Comparison of ENCODE assay signal across 17 mouse cellular contexts in genomic region chr16:94588974-94589373, GRCm38 (mm10). TPM values are rescaled to one million over a fixed set of nuclear protein-coding genes. Genes with fewer than 3 reads are reported as not detected.
DNase-seq lines count a peak whose midpoint lies in the region; ATAC-seq and TF ChIP-seq lines count a peak whose summit lies in the region.
"Had no signal": no experiment of that assay in that cellular context is flagged by ENCODE, and none has a peak within 500 bp of the region (broad histone marks: within the 10 kb centered on the region; RNA-seq: fewer than 3 reads in every experiment).

No protein-coding gene starts in this region.

- no peak overlapping the region for H3K9ac ChIP-seq in kidney, postnatal 0 days (ENCODE audit: low read depth, low read length)
- no peak overlapping the region for H3K9ac ChIP-seq in kidney, embryonic 14.5 days (ENCODE audit: low read depth, low read length)
- no peak overlapping the region for H3K9ac ChIP-seq in CH12.LX (ENCODE audit: insufficient read depth, low read depth)
- H3K9ac ChIP-seq: embryonic facial prominence, embryonic 12.5 days; heart, embryonic 13.5 days had no signal

- no peaks in the 10 kb centered on the region for H3K9me3 ChIP-seq in kidney, postnatal 0 days (replicated peaks; ENCODE audit: low read length)
- H3K9me3 ChIP-seq in kidney, embryonic 14.5 days (ENCODE audit: control insufficient read depth, low read length), result no peaks in the 10 kb centered on the region
- H3K9me3 ChIP-seq in CH12.LX (replicated peaks; ENCODE audit: low read length), result no peaks in the 10 kb centered on the region
- H3K9me3 ChIP-seq in megakaryocyte, embryonic 14.5 days, result no peaks in the 10 kb centered on the region
- H3K9me3 ChIP-seq: embryonic facial prominence, embryonic 12.5 days; heart, embryonic 13.5 days; hindbrain, embryonic 10.5 days had no signal

- H3K27ac ChIP-seq in kidney, postnatal 0 days, result peak overlapping the region; percentile 20; the same call in 1 of the 2 replicates
- no peak overlapping the region for H3K27ac ChIP-seq in kidney, embryonic 14.5 days (ENCODE audit: low read depth, low read length)
- peak overlapping the region; percentile 53 for H3K27ac ChIP-seq in CH12.LX (ENCODE audit: insufficient read depth, low read depth)
- H3K27ac ChIP-seq: embryonic facial prominence, embryonic 12.5 days; heart, embryonic 13.5 days; hindbrain, embryonic 10.5 days had no signal

- H3K79me2 ChIP-seq in CH12.LX (replicated peaks; ENCODE audit: control insufficient read depth, extremely low read depth, insufficient read depth, poor library complexity, severe bottlenecking), result peaks cover 95% of the 10 kb centered on the region

- H3K4me2 ChIP-seq in kidney, postnatal 0 days (ENCODE audit: low read length), result no peak overlapping the region
- H3K4me2 ChIP-seq in kidney, embryonic 14.5 days (replicated peaks; ENCODE audit: low read depth, low read length), result no peak overlapping the region
- H3K4me2 ChIP-seq in CH12.LX (ENCODE audit: insufficient read depth, low read depth, poor library complexity, severe bottlenecking), result peak overlapping the region; percentile 39
- H3K4me2 ChIP-seq: embryonic facial prominence, embryonic 12.5 days; heart, embryonic 13.5 days had no signal

- no peaks in the 10 kb centered on the region for H3K36me3 ChIP-seq in kidney, postnatal 0 days (ENCODE audit: insufficient read depth, low read length)
- no peaks in the 10 kb centered on the region for H3K36me3 ChIP-seq in kidney, embryonic 14.5 days (ENCODE audit: control insufficient read depth, insufficient read depth, low read length)
- H3K36me3 ChIP-seq in CH12.LX (replicated peaks in 1 of 2; ENCODE audit: control insufficient read depth in 1 of 2, insufficient read depth in 1 of 2, low read length in 1 of 2), result peaks cover 4 to 26% of the 10 kb centered on the region in 2 experiments
- peaks cover 33% of the 10 kb centered on the region for H3K36me3 ChIP-seq in megakaryocyte, embryonic 14.5 days (replicated peaks; ENCODE audit: low read length)
- H3K36me3 ChIP-seq: embryonic facial prominence, embryonic 12.5 days; heart, embryonic 13.5 days had no signal

- no peak for TF ChIP-seq CTCF in kidney, postnatal 0 days (IDR thresholded peaks at IDR 0.05; ENCODE audit: low read depth)
- TF ChIP-seq CTCF in CH12.LX (conservative IDR thresholded peaks at IDR 0.05 in 1 of 2, IDR thresholded peaks at IDR 0.05 in 1 of 2; ENCODE audit: low read depth in 2 of 2, low read length in 2 of 2), result no peak

- WGBS in kidney, postnatal 0 days, result 73% methylated on average over 6 of the region's 6 CpGs
- 83% methylated on average over 6 of the region's 6 CpGs for WGBS in kidney, embryonic 14.5 days

- no peaks in the 10 kb centered on the region for H3K27me3 ChIP-seq in kidney, postnatal 0 days (ENCODE audit: insufficient read depth, low read length)
- H3K27me3 ChIP-seq in kidney, embryonic 14.5 days (ENCODE audit: control insufficient read depth, insufficient read depth, low read length), result no peaks in the 10 kb centered on the region
- H3K27me3 ChIP-seq in CH12.LX (replicated peaks), result no peaks in the 10 kb centered on the region
- no peaks in the 10 kb centered on the region for H3K27me3 ChIP-seq in megakaryocyte, embryonic 14.5 days (replicated peaks)
- H3K27me3 ChIP-seq: embryonic facial prominence, embryonic 12.5 days; heart, embryonic 13.5 days had no signal

- TF ChIP-seq EP300 in CH12.LX (IDR thresholded peaks at IDR 0.05; ENCODE audit: low read length), result peak; percentile 79

- H3K4me3 ChIP-seq in kidney, postnatal 0 days (replicated peaks; ENCODE audit: low read depth, low read length), result no peak overlapping the region
- no peak overlapping the region for H3K4me3 ChIP-seq in kidney, embryonic 14.5 days (ENCODE audit: low read length)
- peak overlapping the region; percentile 8 to 36 (median 25) for H3K4me3 ChIP-seq in CH12.LX (replicated peaks in 1 of 3; ENCODE audit: low read depth in 2 of 3, low read length in 2 of 3, poor library complexity in 1 of 3)
- H3K4me3 ChIP-seq in megakaryocyte, embryonic 14.5 days (replicated peaks), result peak overlapping the region; percentile 73
- H3K4me3 ChIP-seq: embryonic facial prominence, embryonic 12.5 days; heart, embryonic 13.5 days; hindbrain, embryonic 10.5 days had no signal

- no peak for DNase-seq in kidney, postnatal 0 days (ENCODE audit: low spot score)
- DNase-seq in B cell, adult 2 months, result peak; percentile 42 to 47
- peak; percentile 47 for DNase-seq in CH12.LX (ENCODE audit: extremely low read depth)
- DNase-seq in testis, postnatal 14 days (ENCODE audit: low spot score), result no peak
- no peak for DNase-seq in left cerebral cortex, adult 8-10 months (ENCODE audit: low spot score in 2 of 2)
- DNase-seq in cerebellum, postnatal 25 days, result no peak
- DNase-seq: cerebellum, postnatal 36 days; gastrocnemius, postnatal 14 days; kidney, adult 8-10 months; lung, adult 2 months; right cerebral cortex, adult 18-20 months; thymus, adult 18-20 months had no signal

- H3K4me1 ChIP-seq in kidney, postnatal 0 days (replicated peaks; ENCODE audit: insufficient read depth, low read length), result peaks cover 41% of the 10 kb centered on the region
- H3K4me1 ChIP-seq in kidney, embryonic 14.5 days (ENCODE audit: control insufficient read depth, insufficient read depth, low read length), result peaks cover 34% of the 10 kb centered on the region
- peaks cover 35 to 100% of the 10 kb centered on the region in 2 experiments for H3K4me1 ChIP-seq in CH12.LX (ENCODE audit: control insufficient read depth in 1 of 2, insufficient read depth in 2 of 2)
- H3K4me1 ChIP-seq in megakaryocyte, embryonic 14.5 days, result peaks cover 100% of the 10 kb centered on the region

- no peak for TF ChIP-seq POLR2A in CH12.LX (IDR thresholded peaks at IDR 0.05; ENCODE audit: low read depth, low read length)

- TF ChIP-seq RAD21 in CH12.LX (IDR thresholded peaks at IDR 0.05; ENCODE audit: low read depth, low read length), result no peak; the same call in 1 of the 2 replicates

- in situ Hi-C loops in CH12.LX (cut with MboI; ENCODE audit: low pct_ligation_motif_present, low pct_unique_long_range_greater_than_20kb, low sequenced_read_pairs), result no loop called here

- no peak for ATAC-seq in kidney, postnatal 0 days (replicated peaks; ENCODE audit: low FRiP score, low read depth)
- ATAC-seq in kidney, embryonic 14.5 days (ENCODE audit: low FRiP score, low TSS enrichment), result no peak

- dilution Hi-C loops in CH12.LX (cut with MboI; ENCODE audit: extremely low pct_ligation_motif_present, extremely low pct_unique_long_range_greater_than_20kb, low sequenced_read_pairs), result no loop called here

TF ChIP-seq in CH12.LX, 34 proteins besides CTCF, POLR2A, EP300 and RAD21:
- TF ChIP-seq IRF4 (IDR thresholded peaks at IDR 0.05; ENCODE audit: low read depth, low read length) (peak; percentile 56; the same call in 1 of the 2 replicates), TCF12 (IDR thresholded peaks at IDR 0.05; ENCODE audit: low read depth, low read length) (0 out of 2 replicates have a peak, but pooled peaks have one; percentile 58), MEF2A (IDR thresholded peaks at IDR 0.05; ENCODE audit: borderline replicate concordance, low read depth, low read length) (peak; percentile 57; the same call in 1 of the 2 replicates), ETS1 (conservative IDR thresholded peaks at IDR 0.05; ENCODE audit: low read depth, low read length) (peak; percentile 85), USF1 (IDR thresholded peaks at IDR 0.05; ENCODE audit: low read depth, low read length) (no peak), JUN (IDR thresholded peaks at IDR 0.05; ENCODE audit: insufficient read depth, low read depth, low read length) (no peak), BHLHE40 (IDR thresholded peaks at IDR 0.05; ENCODE audit: low read depth, low read length) (peak; percentile 82), ZNF384 (IDR thresholded peaks at IDR 0.05; ENCODE audit: low read depth, low read length) (peak; percentile 93)

RNA-seq across cellular contexts. Expression of gene Dyrk1a, which starts 19.2 kb away (rescaled TPM):
- polyA plus RNA-seq in kidney, postnatal 0 days (2015; fragmentation: Nextera tagmentation; extraction: Ambion mirVana), result 8.5 and 8.6 TPM in 2 replicates
- polyA plus RNA-seq in kidney, embryonic 14.5 days (2014; fragmentation: Nextera tagmentation; extraction: Ambion mirVana), result 13.3 and 18.2 TPM in 2 replicates
- 32.4 and 36.1 TPM in 2 replicates for total RNA-seq in CH12.LX (2012; rRNA removed)
- 39.2 and 40.4 TPM in 2 replicates for total RNA-seq in CH12.LX (2014; rRNA removed)
- 42.9 and 53.7 TPM in 2 replicates for polyA plus RNA-seq in CH12.LX (2012; ENCODE audit: insufficient read length, low read depth)
- 5.9 and 6.5 TPM in 2 replicates for polyA plus RNA-seq in megakaryocyte, embryonic 14.5 days (2012; ENCODE audit: insufficient read depth, low replicate concordance)
- total RNA-seq in left cerebral cortex, adult 8-10 months (2022), result 100 to 1,000 TPM in 2 of 4 experiments, 10 to 100 TPM in 2; 92.8 to 110 (median 102) TPM

Comparison
In these comparisons a context has a peak if more than half of its experiments do, and no peak if none do; other contexts are left out.
1. DNase-seq: peak in B cell, adult 2 months (2 of 2) and CH12.LX (single experiment); none in kidney, postnatal 0 days (single experiment), testis, postnatal 14 days (single experiment), left cerebral cortex, adult 8-10 months (0 of 2) and cerebellum, postnatal 25 days (0 of 2).
2. H3K4me3 ChIP-seq: peak in CH12.LX (3 of 3) and megakaryocyte, embryonic 14.5 days (single experiment); none in kidney, postnatal 0 days (single experiment) and kidney, embryonic 14.5 days (single experiment).